Mouse (Mus musculus) left cerebral cortex, adult 2 months (tissue): ENCODE data around the gene Arl8a. TPM values are rescaled to one million over a fixed set of nuclear protein-coding genes. Genes with fewer than 3 reads are reported as not detected.

Source experiments
- DNase-seq, 2 experiments: peaks; one replicate each; pipeline ENCODE4 v3.0.0; 2021 to 2022; ENCODE audit warnings: low spot score in 2 of 2, mixed read lengths in 1 of 2; ENCODE audit errors: extremely low spot score in 1 of 2
- H3K27ac ChIP-seq: fragments of 200-600 bp; 2 replicates; pipeline ENCODE4 v1.8.1; 2022
- H3K4me3 ChIP-seq: fragments of 200-600 bp; 2 replicates; pipeline ENCODE4 v1.8.1; 2022
- CTCF ChIP-seq: fragments of 200-600 bp; IDR thresholded peaks from 2 replicates; pipeline ENCODE4 v1.8.1; 2022; ENCODE audit warnings: antibody characterized with exemption, mild to moderate bottlenecking, moderate library complexity
- intact Hi-C: fragments of 180-260 bp; cut with DNase I; formaldehyde crosslinking; loops from one replicate; pipeline ENCODE4 v1.15.1; 2025
- total RNA-seq, 2 experiments: library from RNA; stranded (reverse); gene quantifications; 2 replicates each; pipeline ENCODE4 v1.2.3; 2021

Arl8a gene
- total RNA-seq, 2 experiments from 2014 or later = 262 to 263 TPM

- TF ChIP-seq CTCF = no peak
- intact Hi-C loops = no loop called here
- Histone ChIP-seq H3K27ac (no peak overlapping the region), H3K4me3 (no peak overlapping the region)
- DNase-seq = no peak
These were observed 11.4 kb upstream of the Arl8a start for GRCm38 (mm10) chr1:135135111-135135787.

GRCm38 (mm10) chr1:135136500-135136899 is 10.1 kb upstream of the Arl8a start:
- no peak overlapping the region for H3K27ac ChIP-seq
- no peak overlapping the region for H3K4me3 ChIP-seq
- TF ChIP-seq CTCF = peak; percentile 85
- DNase-seq = peak in 1 of 2 experiments; percentile 67
- intact Hi-C loops = loop anchor here (1.0 kb wide), 1 partner anchor 26 kb away; no protein-coding TSS in a partner anchor

GRCm38 (mm10) chr1:135139906-135140305 is 6.7 kb upstream of the Arl8a start:
- DNase-seq = no peak
- no peak for TF ChIP-seq CTCF
- H3K27ac ChIP-seq = no peak overlapping the region
- no peak overlapping the region for H3K4me3 ChIP-seq
- intact Hi-C loops = no loop called here

GRCm38 (mm10) chr1:135142452-135142851 is 4.2 kb upstream of the Arl8a start:
- no peak overlapping the region for H3K4me3 ChIP-seq
- intact Hi-C loops = no loop called here
- no peak for TF ChIP-seq CTCF
- no peak for DNase-seq
- H3K27ac ChIP-seq = no peak overlapping the region

GRCm38 (mm10) chr1:135143940-135144339 is 2.7 kb upstream of the Arl8a start:
- H3K27ac ChIP-seq = no peak overlapping the region
- intact Hi-C loops = no loop called here
- no peak for TF ChIP-seq CTCF
- no peak overlapping the region for H3K4me3 ChIP-seq
- no peak for DNase-seq

GRCm38 (mm10) chr1:135146946-135147701 is 500 bp downstream of the Arl8a start:
- TF ChIP-seq CTCF = no peak
- peak; percentile 67 to 74 for DNase-seq
- H3K27ac ChIP-seq = peak overlapping the region; percentile 98
- intact Hi-C loops = loop anchor here (2.0 kb wide), 1 partner anchor 222 kb away; no protein-coding TSS in a partner anchor
- peak overlapping the region; percentile 75 for H3K4me3 ChIP-seq

- TF ChIP-seq CTCF = no peak
- intact Hi-C loops = loop anchor here (2.0 kb wide), 1 partner anchor 221 kb away; no protein-coding TSS in a partner anchor
- peak overlapping the region; percentile 98 for H3K27ac ChIP-seq
- DNase-seq = no peak
- peak overlapping the region; percentile 75 for H3K4me3 ChIP-seq
These were observed 1.1 kb downstream of the Arl8a start for GRCm38 (mm10) chr1:135147702-135148058.

GRCm38 (mm10) chr1:135148476-135148875 is 1.9 kb downstream of the Arl8a start:
- peak overlapping the region; percentile 98; the same call in 1 of the 2 replicates for H3K27ac ChIP-seq
- no peak for TF ChIP-seq CTCF
- peak overlapping the region; percentile 75 for H3K4me3 ChIP-seq
- intact Hi-C loops = no loop called here
- DNase-seq = no peak

- no peak for TF ChIP-seq CTCF
- no peak for DNase-seq
These were observed 2.4 kb downstream of the Arl8a start for GRCm38 (mm10) chr1:135148996-135149395.

GRCm38 (mm10) chr1:135154011-135154410 is 7.4 kb downstream of the Arl8a start:
- no peak for DNase-seq
- Histone ChIP-seq H3K4me3 (no peak overlapping the region), H3K27ac (peak overlapping the region; percentile 91)
- no peak for TF ChIP-seq CTCF
- intact Hi-C loops = loop anchor here (1.0 kb wide), 1 partner anchor 13 kb away; the partner anchor contains the start of gene Gpr37l1

More at GRCm38 (mm10) chr1:135148996-135149395, 2.4 kb downstream of the Arl8a start:
- Histone ChIP-seq H3K4me3 (peak overlapping the region; percentile 75), H3K27ac (no peak overlapping the region)
- intact Hi-C loops = no loop called here

GRCm38 (mm10) chr1:135154411-135154959 is 7.9 kb downstream of the Arl8a start:
- intact Hi-C loops = loop anchor here (1.0 kb wide), 1 partner anchor 13 kb away; the partner anchor contains the start of gene Gpr37l1
- DNase-seq = peak; percentile 79 to 82
- peak; percentile 93 for TF ChIP-seq CTCF
- Histone ChIP-seq H3K4me3 (peak overlapping the region; percentile 32), H3K27ac (peak overlapping the region; percentile 91)

GRCm38 (mm10) chr1:135156300-135156699 is 9.7 kb downstream of the Arl8a start:
- TF ChIP-seq CTCF = no peak
- no peak overlapping the region for H3K4me3 ChIP-seq
- intact Hi-C loops = no loop called here
- DNase-seq = no peak
- H3K27ac ChIP-seq = peak overlapping the region; percentile 1; the same call in 1 of the 2 replicates
